Mouse (Mus musculus): Measurements from ENCODE around the gene Otx1.

Gene Otx1

DNA sequence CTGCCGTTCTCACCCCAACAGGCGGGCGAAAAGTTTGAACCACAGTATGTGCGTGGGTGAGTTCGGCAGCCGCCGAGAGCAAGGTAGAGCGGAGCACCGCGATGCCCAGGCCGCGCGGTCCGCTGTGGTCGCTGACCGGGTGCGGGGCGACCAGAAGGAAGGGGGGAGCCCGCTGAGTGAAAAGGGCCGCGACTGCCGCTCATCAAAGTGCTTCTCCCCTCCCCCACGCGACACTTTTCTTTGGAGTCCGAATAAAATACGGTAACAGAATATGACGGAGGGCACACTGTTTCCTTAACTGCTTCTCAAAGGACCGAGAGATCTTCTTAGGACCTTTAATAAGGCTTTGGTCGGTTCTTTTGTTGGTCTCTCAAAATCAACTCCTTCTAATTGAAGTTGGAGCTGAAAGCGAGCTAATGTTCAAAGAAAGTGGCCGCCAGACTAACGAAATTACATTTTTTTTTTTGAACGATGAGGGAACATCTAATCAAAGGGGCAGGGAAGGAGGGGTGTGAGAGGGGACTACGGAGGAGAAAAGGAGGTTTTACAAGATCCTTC is at the start of gene Otx1:
TSS of gene Otx1 (minus strand) at position 115 of the 558 bp plus-strand sequence.
- no peak for DNase-seq (ENCODE audit: low spot score)

DNA sequence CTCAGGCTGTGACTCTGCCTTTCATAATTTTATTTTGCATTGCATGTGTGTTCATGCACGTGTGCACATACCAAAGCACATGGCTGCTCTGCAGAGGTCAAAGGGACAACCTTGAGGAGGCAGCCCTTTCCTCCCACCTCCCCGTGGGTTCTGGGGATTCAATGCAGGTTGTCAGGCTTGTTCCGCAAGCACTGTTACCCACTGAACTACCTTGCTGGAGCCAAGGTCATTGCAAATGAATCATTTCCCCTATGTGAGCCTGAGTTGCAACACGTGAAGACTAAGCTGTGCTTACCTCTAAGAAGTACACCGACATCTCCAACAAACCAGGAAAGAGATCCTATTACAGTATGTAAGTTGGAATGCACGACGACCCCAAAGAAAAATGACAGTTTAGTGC is 48.2 kb upstream of the Otx1 start:
- DNase-seq (ENCODE audit: low spot score) = no peak

DNA sequence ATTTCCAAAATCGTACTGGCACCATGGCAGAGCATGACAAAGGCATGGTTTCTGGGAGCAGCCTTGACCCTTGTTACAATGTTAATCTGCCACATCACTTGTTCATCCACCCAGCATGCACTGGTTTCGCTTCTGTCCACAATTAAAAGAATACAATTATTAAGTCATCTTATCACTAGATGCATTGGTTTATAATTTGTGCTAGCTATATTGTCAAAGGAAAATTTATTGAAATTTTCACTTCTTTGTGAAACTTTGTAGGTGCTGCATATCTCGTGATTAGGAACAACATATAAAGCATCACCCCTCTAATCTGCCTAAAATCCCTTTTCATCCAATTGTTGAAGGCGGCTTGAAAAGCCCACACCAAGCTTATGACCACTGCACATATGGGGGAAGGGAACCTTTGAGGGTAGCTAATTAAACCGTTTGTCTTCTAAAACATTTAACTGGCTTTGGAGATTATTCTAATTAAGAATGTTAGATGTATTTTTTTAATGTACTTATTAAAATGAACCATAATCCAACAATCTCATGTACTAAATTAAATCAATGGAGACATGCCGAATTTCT is 37.2 kb upstream of the Otx1 start:
- no peak for DNase-seq (ENCODE audit: low spot score)

DNA sequence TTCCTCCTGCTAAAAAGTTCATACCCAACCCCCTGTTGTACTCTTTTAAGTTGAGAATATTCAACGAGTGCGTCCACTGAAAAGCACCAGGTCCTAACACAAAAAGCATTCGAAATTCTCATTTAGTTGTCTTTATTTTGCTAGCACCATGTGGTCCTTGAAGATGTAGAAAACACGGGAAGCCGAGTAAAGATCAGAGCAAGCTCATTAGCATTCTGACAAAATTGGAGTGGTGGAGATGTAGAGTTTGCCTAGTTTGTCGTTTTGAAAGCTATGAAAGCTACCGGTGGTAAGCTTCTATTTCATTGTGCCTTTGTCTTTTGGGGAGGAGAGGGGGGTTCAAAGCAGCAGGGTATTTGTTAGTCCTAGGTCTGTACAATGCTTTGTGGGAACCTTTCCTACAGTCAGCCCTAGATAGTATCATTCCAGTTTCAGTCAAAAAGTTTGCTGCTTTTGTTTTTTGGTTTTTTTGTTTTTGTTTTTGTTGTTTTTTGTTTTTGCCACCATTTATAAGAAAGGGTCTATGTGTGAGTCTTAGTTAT is 31.9 kb upstream of the Otx1 start:
- DNase-seq (ENCODE audit: low spot score) = no peak

DNA sequence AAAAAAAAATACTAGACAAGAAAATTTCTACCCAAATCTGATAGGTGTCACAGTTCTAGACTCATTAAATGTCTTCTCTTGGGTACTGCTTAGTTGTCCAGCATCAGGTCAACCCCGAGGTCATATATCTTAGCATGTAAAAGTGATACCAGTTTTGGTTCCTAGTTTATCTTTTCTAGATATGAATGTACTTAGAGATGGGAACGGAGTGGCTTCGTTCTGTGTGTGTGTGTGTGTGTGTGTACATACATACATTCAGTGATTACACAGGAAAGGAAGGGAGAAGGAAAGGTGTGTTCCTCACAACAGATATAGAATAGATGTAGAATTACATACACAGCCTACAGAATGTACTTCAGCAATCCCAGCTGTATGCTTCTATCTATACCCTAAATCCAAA is 30.9 kb upstream of the Otx1 start:
- DNase-seq (ENCODE audit: low spot score) = no peak

DNA sequence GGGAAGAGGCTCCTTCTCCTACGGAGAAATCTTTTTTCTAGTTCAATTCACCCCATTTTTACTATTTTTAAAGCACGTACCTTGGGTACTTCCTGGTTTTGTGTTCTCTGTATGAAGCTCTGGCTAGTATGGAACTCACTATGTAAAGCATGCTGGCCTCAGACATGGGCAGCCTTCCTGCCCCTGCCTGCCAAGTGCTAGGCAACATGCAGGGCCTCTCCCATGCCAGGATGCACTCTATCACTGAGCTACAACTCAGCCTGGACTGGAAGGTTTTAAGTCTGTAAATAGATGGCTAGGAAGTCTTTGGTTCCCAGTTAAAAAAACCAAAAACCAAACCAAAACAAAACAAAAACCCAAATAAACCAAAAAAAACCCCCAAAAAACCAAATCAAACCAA is 17.9 kb upstream of the Otx1 start:
- DNase-seq (ENCODE audit: low spot score) = no peak

DNA sequence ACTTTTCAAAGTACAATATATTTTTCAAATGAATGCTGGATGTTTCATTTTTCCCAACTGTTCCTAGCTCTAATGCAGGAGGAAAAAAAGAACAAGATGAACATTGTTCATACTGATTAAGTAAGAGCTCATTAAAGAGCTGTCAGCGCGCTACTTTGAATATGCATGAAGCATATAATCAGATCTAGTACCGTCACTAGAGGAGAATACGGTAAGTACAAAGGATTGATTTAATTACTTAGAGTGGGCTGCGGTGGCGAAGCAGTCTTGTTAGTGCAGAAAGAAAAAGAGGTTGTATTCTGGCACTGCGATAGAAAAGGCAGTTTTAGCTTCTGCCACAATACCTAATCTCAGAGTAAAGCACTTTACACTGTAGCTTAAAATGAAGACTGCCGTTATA is 14.7 kb upstream of the Otx1 start:
- DNase-seq (ENCODE audit: low spot score) = no peak

DNA sequence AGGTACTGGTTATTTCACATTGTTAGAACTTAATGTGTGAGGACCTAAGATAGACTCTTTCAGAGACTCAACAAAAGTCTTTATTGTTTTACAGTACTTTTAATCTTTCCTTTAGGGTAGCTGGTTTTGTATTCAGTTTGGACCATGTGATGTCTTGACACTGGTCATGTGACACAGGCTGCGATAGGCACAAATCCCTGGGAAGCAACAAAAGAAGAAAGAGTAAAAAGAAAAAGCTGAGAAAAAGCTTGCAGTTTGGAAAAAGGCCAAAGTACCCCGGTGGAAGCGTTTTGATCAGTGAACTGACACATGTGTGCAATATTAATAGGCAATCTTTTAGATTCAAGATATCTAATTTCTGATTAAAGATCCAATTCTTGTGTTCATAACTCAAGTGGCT is 13.6 kb upstream of the Otx1 start:
- no peak for DNase-seq (ENCODE audit: low spot score)

DNA sequence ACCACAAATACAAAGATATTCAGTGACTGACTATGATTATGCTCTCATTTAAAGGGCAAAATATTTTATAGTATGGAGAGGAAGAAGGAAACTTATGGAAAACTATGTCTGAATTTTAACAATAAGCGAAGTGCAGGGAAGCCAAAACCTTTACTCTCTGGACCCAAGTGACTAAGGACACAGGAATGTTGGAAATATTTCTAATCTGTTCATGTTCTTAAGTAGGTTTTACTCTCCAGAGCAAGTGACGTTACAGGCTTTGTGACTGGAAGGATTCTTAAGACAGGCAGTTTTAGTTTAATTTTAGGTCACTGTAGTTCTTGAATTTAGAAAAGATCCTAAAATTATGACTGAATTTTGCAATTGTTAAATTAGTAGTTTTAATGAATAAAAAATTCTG is 6.1 kb upstream of the Otx1 start:
- no peak for DNase-seq (ENCODE audit: low spot score)

DNA sequence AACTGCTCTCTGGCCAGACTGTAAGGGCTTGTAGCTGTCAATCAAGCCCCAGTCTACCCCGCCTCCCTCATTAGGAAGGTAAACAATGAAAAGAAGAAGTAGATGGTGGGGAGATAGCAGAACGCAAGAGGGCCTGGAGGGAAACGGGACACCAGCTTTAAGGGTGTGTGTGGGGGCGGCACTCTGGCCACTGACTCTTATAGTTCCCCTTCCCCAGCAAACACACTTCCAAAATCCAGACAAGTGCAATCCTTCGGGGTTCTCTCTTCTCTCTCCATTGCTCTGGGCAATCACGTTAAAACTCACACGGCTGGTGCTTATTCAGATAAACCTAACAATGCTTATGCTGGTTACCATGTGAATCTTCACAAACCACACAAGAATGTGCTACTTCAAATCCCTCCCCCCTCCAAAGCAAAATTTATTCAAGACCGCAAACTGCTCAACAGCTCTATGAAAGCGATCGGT is 5.5 kb upstream of the Otx1 start:
- DNase-seq (ENCODE audit: low spot score) = no peak

DNA sequence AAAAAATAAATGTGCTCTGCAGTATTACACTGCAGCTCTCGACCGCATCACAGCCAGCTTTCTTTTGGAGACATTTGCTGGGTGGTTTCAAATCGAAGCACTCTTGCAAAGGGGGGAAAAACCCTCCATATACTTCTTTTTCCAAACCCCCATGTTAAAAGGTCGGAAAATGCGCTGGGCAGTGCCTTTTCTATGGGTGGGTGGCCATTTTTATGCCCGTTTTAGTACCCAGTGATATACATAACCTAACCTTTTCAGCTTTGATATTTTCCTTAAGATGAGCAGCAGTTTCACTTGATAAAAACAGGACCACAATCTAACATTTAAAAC is 5.0 kb upstream of the Otx1 start:
- no peak for DNase-seq (ENCODE audit: low spot score)

DNA sequence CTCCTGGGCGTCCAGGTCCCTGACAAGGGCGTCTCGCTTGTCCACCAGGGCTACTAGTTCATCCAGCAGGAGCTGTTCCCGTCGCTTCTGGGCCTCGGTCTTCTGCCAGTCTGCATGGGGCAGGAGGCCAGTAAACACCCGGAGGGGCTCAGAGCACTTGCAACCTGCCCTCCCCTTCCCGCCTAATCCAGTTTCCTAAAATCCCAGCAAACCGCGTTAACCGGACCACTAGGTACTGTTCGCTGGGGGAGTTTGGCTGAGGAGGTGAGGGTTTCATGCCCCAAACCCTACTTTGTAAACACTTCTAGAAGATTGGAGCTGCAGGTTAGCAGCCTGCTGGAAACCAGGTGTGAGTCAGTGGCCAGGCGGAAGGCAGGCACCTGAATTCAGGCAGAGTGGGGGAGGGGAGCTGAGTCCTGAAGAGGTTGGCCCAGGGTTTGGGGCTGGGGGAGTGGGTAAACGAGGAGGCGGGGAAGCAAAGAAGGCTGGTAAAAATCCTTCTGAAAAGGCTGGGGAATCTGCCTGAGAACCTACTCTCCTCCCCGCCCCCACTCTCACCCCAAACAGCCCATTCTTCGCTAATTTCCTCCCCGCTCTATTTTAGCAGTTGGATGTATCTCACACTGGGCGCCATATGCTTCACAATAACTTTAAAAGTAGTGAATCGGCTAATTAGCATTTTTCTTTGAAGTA is 4.5 kb upstream of the Otx1 start:
- no peak for DNase-seq (ENCODE audit: low spot score)

DNA sequence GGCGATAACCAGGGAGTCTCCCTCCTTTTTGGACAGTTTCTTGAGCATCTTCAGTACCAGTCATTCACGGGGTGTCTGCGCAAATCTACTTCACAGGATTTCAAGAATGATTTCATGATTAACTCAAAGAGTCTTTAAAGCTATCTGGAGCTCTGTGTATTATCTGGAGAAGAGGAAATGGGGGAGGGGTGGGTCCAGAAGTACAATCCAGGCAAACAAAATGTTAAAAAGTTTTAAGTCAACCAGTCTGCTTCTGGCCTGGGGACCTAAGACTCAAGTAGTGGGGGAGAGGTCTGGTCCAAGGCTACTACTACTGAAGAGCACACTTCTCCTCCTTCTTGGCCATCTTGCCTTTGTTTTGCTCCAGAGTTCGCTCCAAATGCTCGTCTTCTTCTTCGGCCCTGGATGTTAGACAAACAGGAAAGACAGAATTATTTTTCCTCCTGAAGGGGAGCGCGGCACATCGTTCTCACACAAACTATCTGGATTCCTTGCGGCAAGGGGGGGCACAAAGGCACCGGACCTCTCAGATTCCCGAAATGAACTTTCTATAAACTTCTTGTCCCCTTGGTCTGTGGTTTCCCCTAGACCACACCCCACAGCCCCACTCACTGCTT is 3.9 kb upstream of the Otx1 start:
- DNase-seq (ENCODE audit: low spot score) = no peak

DNA sequence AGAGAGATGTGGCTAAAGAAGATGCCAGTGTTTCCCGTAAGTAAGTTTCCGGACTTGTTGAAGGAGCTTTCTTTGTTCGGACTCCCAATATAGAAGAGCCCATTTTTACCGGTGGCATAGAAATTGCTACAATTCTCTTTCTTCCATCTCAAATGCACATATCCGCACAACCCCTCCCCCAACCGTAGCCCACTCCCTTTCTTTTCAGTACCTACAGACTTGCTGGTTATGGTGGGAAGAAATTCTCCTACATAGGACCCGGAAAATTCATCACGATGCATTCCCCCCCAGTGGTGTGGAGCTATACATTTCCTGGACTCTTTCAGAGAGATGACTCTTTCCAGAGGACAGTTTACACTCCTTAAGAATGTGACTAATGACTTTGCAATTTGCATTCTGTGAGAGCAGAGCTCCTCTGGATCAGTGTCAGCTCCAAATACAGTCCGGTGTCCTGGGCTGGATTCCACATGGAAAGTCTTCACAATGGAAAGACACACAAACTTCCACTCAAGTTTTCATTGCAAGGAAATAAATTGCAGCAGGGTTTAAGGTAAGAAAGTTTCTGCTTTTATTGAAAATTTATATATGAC is 2.7 kb upstream of the Otx1 start:
- DNase-seq (ENCODE audit: low spot score) = no peak

DNA sequence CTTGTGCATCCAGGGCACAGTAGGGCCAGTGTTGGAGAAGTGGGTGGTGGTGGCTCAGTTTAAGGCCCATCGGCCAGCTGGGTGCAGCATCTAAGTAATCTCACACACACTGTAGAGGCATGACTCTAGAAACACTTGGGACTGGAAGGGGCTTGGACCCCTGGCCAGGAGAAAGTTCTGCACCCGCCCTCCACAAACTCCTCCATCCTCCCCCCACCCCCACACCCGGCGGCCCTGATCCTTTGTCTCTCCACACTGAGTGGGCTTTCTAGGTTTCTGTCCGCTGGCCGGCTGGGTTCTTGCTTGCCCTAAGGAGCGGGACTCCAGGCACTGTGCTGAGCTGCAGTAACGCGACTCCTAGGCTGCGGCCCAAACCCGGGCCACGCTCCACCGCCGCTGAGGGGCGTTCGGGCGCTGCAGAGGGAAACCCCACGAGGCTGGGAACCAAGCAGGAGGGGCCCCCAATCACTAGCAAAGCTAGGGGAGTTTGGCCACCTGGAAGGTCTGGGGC is 1.7 kb upstream of the Otx1 start:
- DNase-seq (ENCODE audit: low spot score) = no peak

DNA sequence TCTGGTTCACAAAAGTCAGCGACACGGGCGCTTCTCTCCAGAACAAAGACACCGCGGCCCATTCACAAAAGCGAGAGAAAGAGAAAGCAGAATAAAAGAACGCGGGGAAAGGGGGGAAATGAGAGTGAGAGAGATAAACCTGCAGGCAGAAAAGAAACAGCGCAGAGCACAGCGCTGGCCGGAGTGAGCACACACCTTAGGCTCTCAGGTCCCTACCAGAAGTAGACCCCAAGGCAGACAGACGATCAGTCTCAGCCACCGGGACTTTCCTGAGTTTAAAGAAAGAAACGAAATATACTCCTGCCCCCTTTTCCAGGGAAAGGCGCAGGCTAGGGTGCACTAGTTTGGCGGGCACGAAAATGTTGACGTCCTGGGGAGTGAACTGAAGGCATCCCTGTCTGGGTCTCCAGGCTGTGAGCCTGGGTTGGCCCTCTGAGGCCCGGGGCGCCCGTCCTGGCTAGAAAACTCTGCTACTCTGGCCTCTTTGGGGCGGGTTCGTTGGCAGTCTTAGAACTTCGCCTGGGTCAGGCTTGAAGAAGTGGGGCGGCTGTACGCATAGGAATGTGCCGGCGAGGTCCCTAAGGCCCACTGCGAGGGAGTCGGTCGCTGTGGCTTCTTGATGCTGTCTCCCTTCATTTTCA is 764 bp upstream of the Otx1 start:
- DNase-seq (ENCODE audit: low spot score) = no peak

DNA sequence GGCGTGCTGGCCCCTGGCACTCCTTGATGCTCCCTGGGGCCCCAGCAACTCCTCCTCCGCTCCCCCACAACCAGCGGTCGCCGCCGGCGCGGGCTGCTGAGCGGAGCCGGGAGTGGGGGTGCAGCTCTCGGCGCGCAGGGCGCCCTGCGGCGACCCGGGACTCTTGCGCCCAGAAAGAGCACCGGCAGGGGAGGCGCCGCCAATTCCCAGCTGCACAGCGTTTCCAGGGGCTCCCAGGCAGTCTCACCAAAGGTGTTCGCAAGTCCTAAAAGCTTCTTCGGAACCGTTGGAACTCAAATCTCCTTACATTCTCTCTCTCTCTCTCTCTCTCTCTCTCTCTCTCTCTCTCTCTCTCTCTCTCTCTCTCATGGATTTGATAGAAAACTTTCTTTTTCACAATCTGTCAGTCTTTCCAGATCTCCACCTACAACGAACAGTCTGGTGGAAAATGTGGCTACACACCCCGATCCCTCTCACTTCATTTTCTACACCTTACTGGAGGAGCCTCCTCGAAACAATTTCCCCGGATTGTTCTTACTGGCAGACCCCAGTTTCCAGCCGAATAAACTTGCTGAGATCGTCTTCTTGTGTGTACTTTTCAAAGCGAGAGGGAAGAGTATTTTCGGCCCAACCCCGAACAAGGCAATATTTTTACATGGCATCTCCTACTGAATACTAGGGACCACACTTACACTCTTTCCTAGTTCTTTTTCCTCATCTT is 475 bp downstream of the Otx1 start:
- no peak for DNase-seq (ENCODE audit: low spot score)

DNA sequence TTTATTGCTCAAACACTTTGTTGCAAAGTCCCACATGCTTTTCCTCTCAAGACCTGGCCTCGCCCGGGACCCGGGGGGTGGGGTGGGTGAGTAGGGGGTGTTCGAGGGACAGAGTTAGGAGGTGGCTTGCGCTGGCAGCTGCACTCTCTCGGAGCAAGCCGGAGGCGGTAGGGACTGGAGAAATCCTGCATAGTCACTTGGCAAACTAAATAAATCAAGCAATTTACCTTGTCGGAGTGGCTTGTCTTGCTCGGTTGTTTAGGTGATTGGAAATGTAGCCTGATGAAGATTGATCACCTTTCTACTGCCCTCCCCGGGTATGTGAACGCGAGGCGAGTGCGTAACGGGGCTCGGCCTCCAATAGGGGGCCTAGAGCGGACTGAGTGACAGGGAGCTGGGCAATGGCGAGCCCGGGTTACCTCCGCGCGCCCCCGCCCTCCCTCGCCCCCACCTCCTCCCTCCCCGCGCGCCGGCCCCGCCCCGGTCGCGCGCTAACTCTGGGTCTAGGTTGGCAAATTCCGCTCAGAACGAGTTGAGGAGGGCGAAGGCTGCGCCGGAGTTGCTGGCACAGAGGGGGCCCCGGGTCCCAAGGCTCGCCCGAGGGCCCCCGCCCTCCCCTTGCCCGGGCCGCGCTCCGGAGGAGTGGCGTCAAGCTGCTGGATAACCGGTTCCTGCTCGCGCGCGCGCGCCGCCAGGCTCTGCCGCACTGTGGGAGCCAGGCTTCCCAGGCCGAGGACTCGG is 1.2 kb downstream of the Otx1 start:
- DNase-seq (ENCODE audit: low spot score) = no peak

DNA sequence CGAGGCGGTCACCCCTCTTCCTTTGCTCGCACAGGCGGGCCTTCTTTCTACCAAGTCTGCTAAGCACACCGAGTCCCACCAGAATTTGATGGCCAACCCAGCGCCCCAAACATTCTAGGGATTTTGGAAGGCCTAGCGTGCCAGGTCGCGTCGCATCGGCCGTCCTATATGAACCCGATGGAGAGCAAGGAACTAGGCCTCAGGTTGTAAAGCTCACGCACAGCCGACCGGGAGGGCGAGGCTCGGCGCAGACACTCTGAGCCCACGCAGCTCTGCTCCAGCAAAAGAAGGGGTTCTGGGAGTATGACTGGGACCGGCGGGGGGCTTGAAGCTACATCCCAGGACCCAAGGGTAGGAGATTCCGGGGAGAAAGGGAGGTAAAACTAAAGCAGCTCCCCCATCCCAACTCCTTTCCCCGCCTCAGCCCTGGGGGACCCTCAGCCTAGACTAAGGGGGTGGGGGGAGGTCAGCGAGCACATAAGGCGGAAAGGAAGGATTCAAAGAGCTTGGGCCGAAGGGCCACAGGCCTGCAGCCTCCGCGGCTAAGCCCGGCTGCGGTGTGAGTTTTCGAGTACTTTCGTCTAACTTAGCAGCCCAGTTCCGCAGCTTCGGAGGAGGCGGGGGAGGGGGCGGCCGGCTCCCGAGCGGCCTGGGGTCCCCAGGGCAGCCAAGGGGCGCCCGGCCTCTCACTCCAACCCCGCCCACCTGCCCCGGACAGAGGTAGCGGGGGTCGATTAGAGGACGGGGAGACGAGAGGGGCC is 2.2 kb downstream of the Otx1 start:
- DNase-seq (ENCODE audit: low spot score) = no peak

All from left cerebral cortex, adult 11 months (tissue).